8 mouse cellular contexts compared by ENCODE assay signal in the genomic region with DNA sequence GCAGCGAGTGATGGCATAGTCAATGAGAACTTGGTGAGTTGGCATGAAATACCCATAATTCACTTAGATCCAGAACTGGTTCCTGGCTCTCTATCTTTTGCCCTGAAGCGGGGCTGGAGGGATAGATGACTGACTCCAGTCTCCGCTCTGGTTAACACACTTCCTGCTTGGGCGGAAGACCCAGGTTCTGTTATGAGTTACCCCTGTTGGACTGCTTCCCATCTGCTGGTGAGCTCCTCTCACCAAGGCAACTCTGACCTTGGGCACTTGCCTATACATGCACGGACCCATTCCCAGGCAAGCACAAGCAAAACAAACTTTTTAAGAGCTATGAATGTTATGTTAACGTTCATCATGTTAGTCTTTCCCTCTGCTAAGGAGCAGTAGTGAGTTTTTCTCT. TPM values are rescaled to one million over a fixed set of nuclear protein-coding genes. Genes with fewer than 3 reads are reported as not detected.
DNase-seq lines count a peak whose midpoint lies in the region; ATAC-seq and TF ChIP-seq lines count a peak whose summit lies in the region.

No protein-coding gene starts in this region.

- no peaks in the 10 kb centered on the region for H3K9me3 ChIP-seq in heart, embryonic 12.5 days (replicated peaks)
- H3K9me3 ChIP-seq in CH12.LX (replicated peaks; ENCODE audit: low read length), result no peaks in the 10 kb centered on the region
- H3K9me3 ChIP-seq in forebrain, embryonic 12.5 days, result no peaks in the 10 kb centered on the region
- H3K9me3 ChIP-seq in liver, postnatal 0 days (ENCODE audit: low read length), result no peaks in the 10 kb centered on the region

- TF ChIP-seq EP300 in CH12.LX (IDR thresholded peaks at IDR 0.05; ENCODE audit: low read length), result peak; percentile 44
- no peak for TF ChIP-seq EP300 in liver, postnatal 0 days (IDR thresholded peaks at IDR 0.05; ENCODE audit: low read depth)

- no peak for TF ChIP-seq CTCF in CH12.LX (conservative IDR thresholded peaks at IDR 0.05 in 1 of 2, IDR thresholded peaks at IDR 0.05 in 1 of 2; ENCODE audit: low read depth in 2 of 2, low read length in 2 of 2)
- TF ChIP-seq CTCF in liver, postnatal 0 days (IDR thresholded peaks at IDR 0.05; ENCODE audit: low read depth), result no peak

- H3K36me3 ChIP-seq in heart, embryonic 12.5 days, result peaks cover 37% of the 10 kb centered on the region
- H3K36me3 ChIP-seq in CH12.LX (replicated peaks in 1 of 2; ENCODE audit: control insufficient read depth in 1 of 2, insufficient read depth in 1 of 2, low read length in 1 of 2), result peaks cover 28 to 50% of the 10 kb centered on the region in 2 experiments
- H3K36me3 ChIP-seq in forebrain, embryonic 12.5 days (replicated peaks), result peaks cover 37% of the 10 kb centered on the region
- H3K36me3 ChIP-seq in liver, postnatal 0 days (replicated peaks; ENCODE audit: insufficient read depth, low read length), result peaks cover 38% of the 10 kb centered on the region

- no peak for TF ChIP-seq RAD21 in CH12.LX (IDR thresholded peaks at IDR 0.05; ENCODE audit: low read depth, low read length)

- H3K4me3 ChIP-seq in heart, embryonic 12.5 days, result peak overlapping the region; percentile 81
- peak overlapping the region; percentile 72 to 86 (median 77) for H3K4me3 ChIP-seq in CH12.LX (replicated peaks in 1 of 3; ENCODE audit: low read depth in 2 of 3, low read length in 2 of 3, poor library complexity in 1 of 3)
- peak overlapping the region; percentile 82 for H3K4me3 ChIP-seq in forebrain, embryonic 12.5 days (replicated peaks)
- H3K4me3 ChIP-seq in liver, postnatal 0 days (ENCODE audit: low read depth, low read length), result peak overlapping the region; percentile 98

- 30% methylated on average over 6 of the region's 6 CpGs for WGBS in heart, embryonic 12.5 days
- WGBS in forebrain, embryonic 12.5 days, result 30% methylated on average over 6 of the region's 6 CpGs
- 11% methylated on average over 6 of the region's 6 CpGs for WGBS in liver, postnatal 0 days (ENCODE audit: insufficient replicate concordance)

- in situ Hi-C loops in CH12.LX (cut with MboI; ENCODE audit: low pct_ligation_motif_present, low pct_unique_long_range_greater_than_20kb, low sequenced_read_pairs), result no loop called here

- H3K27me3 ChIP-seq in heart, embryonic 12.5 days (replicated peaks), result no peaks in the 10 kb centered on the region
- no peaks in the 10 kb centered on the region for H3K27me3 ChIP-seq in CH12.LX (replicated peaks)
- no peaks in the 10 kb centered on the region for H3K27me3 ChIP-seq in forebrain, embryonic 12.5 days
- no peaks in the 10 kb centered on the region for H3K27me3 ChIP-seq in liver, postnatal 0 days (ENCODE audit: insufficient read depth, low read length)

- no peak for DNase-seq in heart, adult 18-20 months
- peak; percentile 78 for DNase-seq in CH12.LX (ENCODE audit: extremely low read depth)
- DNase-seq in liver, postnatal 0 days, result no peak
- peak; percentile 47 for DNase-seq in thymus, postnatal 14 days
- DNase-seq in lung, postnatal 10 days, result no peak
- no peak for DNase-seq in left cerebral cortex, adult 11 months (ENCODE audit: low spot score)

- H3K4me2 ChIP-seq in heart, embryonic 12.5 days, result peak overlapping the region; percentile 84
- peak overlapping the region; percentile 52 for H3K4me2 ChIP-seq in CH12.LX (ENCODE audit: insufficient read depth, low read depth, poor library complexity, severe bottlenecking)
- peak overlapping the region; percentile 71 for H3K4me2 ChIP-seq in forebrain, embryonic 12.5 days
- H3K4me2 ChIP-seq in liver, postnatal 0 days (ENCODE audit: low read depth, low read length), result peak overlapping the region; percentile 94

- peaks cover 39% of the 10 kb centered on the region for H3K4me1 ChIP-seq in heart, embryonic 12.5 days (replicated peaks)
- H3K4me1 ChIP-seq in CH12.LX (ENCODE audit: control insufficient read depth in 1 of 2, insufficient read depth in 2 of 2), result peaks cover 6 to 49% of the 10 kb centered on the region in 2 experiments
- peaks cover 54% of the 10 kb centered on the region for H3K4me1 ChIP-seq in forebrain, embryonic 12.5 days
- peaks cover 42% of the 10 kb centered on the region for H3K4me1 ChIP-seq in liver, postnatal 0 days (ENCODE audit: insufficient read depth)

- dilution Hi-C loops in CH12.LX (cut with MboI; ENCODE audit: extremely low pct_ligation_motif_present, extremely low pct_unique_long_range_greater_than_20kb, low sequenced_read_pairs), result no loop called here

- peak overlapping the region; percentile 19; the same call in 1 of the 2 replicates for H3K27ac ChIP-seq in heart, embryonic 12.5 days (ENCODE audit: poor library complexity, severe bottlenecking)
- peak overlapping the region; percentile 39; the same call in 1 of the 2 replicates for H3K27ac ChIP-seq in CH12.LX (ENCODE audit: insufficient read depth, low read depth)
- H3K27ac ChIP-seq in forebrain, embryonic 12.5 days, result peak overlapping the region; percentile 79
- H3K27ac ChIP-seq in liver, postnatal 0 days (ENCODE audit: low read depth), result peak overlapping the region; percentile 80

- H3K79me2 ChIP-seq in CH12.LX (replicated peaks; ENCODE audit: control insufficient read depth, extremely low read depth, insufficient read depth, poor library complexity, severe bottlenecking), result peaks cover 28% of the 10 kb centered on the region

- peak; percentile 37; the same call in 1 of the 2 replicates for TF ChIP-seq POLR2A in CH12.LX (IDR thresholded peaks at IDR 0.05; ENCODE audit: low read depth, low read length)

- no peak for ATAC-seq in heart, embryonic 12.5 days (ENCODE audit: insufficient number of reproducible peaks, low FRiP score)
- no peak for ATAC-seq in forebrain, embryonic 12.5 days (ENCODE audit: low FRiP score)
- ATAC-seq in liver, postnatal 0 days, result no peak

- H3K9ac ChIP-seq in heart, embryonic 12.5 days, result peak overlapping the region; percentile 79
- peak overlapping the region; percentile 71 for H3K9ac ChIP-seq in CH12.LX (ENCODE audit: insufficient read depth, low read depth)
- peak overlapping the region; percentile 89 for H3K9ac ChIP-seq in forebrain, embryonic 12.5 days
- peak overlapping the region; percentile 91 for H3K9ac ChIP-seq in liver, postnatal 0 days (replicated peaks)

TF ChIP-seq in CH12.LX, 34 proteins besides CTCF, POLR2A, EP300 and RAD21 (continues in another document):
- TF ChIP-seq ELF1 (IDR thresholded peaks at IDR 0.05; ENCODE audit: low read depth, low read length) (peak; percentile 79), JUN (IDR thresholded peaks at IDR 0.05; ENCODE audit: insufficient read depth, low read depth, low read length) (peak; percentile 63), RCOR1 (conservative IDR thresholded peaks at IDR 0.05; ENCODE audit: low read depth, low read length) (no peak), ZMIZ1 (IDR thresholded peaks at IDR 0.05; ENCODE audit: low read depth, low read length) (no peak), CHD2 (IDR thresholded peaks at IDR 0.05; ENCODE audit: low read length) (no peak), PAX5 (IDR thresholded peaks at IDR 0.05; ENCODE audit: low read length) (no peak), CHD1 (IDR thresholded peaks at IDR 0.05; ENCODE audit: low read depth, low read length) (no peak; the same call in 1 of the 2 replicates), NELFE (IDR thresholded peaks at IDR 0.05; ENCODE audit: low read depth, low read length) (no peak), ZC3H11A (IDR thresholded peaks at IDR 0.05; ENCODE audit: low read depth, low read length) (no peak), JUND (conservative IDR thresholded peaks at IDR 0.05; ENCODE audit: low read depth, low read length) (peak; percentile 68; the same call in 1 of the 2 replicates), UBTF (IDR thresholded peaks at IDR 0.05; ENCODE audit: low read depth, low read length) (no peak; the same call in 1 of the 2 replicates), USF1 (IDR thresholded peaks at IDR 0.05; ENCODE audit: low read depth, low read length) (no peak), BHLHE40 (IDR thresholded peaks at IDR 0.05; ENCODE audit: low read depth, low read length) (no peak), POLR2AphosphoS2 (IDR thresholded peaks at IDR 0.05; ENCODE audit: low read depth, low read length) (no peak), ZNF384 (IDR thresholded peaks at IDR 0.05; ENCODE audit: low read depth, low read length) (no peak), NRF1 (IDR thresholded peaks at IDR 0.05; ENCODE audit: low read depth, low read length) (no peak), MEF2A (IDR thresholded peaks at IDR 0.05; ENCODE audit: borderline replicate concordance, low read depth, low read length) (no peak), SIN3A (IDR thresholded peaks at IDR 0.05; ENCODE audit: low read length) (peak; percentile 61), MAX (IDR thresholded peaks at IDR 0.05; ENCODE audit: low read length) (no peak), MAZ (IDR thresholded peaks at IDR 0.05; ENCODE audit: low read depth, low read length) (no peak), MAFK (IDR thresholded peaks at IDR 0.05; ENCODE audit: insufficient replicate concordance, low read length) (no peak)

RNA-seq across cellular contexts. Expression of gene Rrm2, which starts 1.4 kb away (rescaled TPM):
- polyA plus RNA-seq in heart, embryonic 12.5 days (2016; fragmentation: Nextera tagmentation; extraction: Ambion mirVana), result 280 and 281 TPM in 2 replicates
- 1 to 10 TPM; 2.0 to 3.4 TPM for total RNA-seq in heart, adult 18-20 months (2021)
- total RNA-seq in CH12.LX (2012; rRNA removed) (89.0 and 138 TPM in 2 replicates), CH12.LX (2014; rRNA removed) (180 and 187 TPM in 2 replicates)
- polyA plus RNA-seq in CH12.LX (2012; ENCODE audit: insufficient read length, low read depth), result 202 and 214 TPM in 2 replicates
- 525 and 536 TPM in 2 replicates for polyA plus RNA-seq in forebrain, embryonic 12.5 days (2016; fragmentation: Nextera tagmentation; extraction: Ambion mirVana)
- polyA plus RNA-seq in liver, postnatal 0 days (2015; fragmentation: Nextera tagmentation; extraction: Ambion mirVana), result 235 and 276 TPM in 2 replicates

RNA-seq across cellular contexts. Expression of gene Cys1, which starts 27.8 kb away (rescaled TPM):
- polyA plus RNA-seq in heart, embryonic 12.5 days (2016; fragmentation: Nextera tagmentation; extraction: Ambion mirVana), result 0.76 and 1.0 TPM in 2 replicates
- total RNA-seq in heart, adult 18-20 months (2021), result 1 to 10 TPM; 3.3 to 3.9 TPM
- total RNA-seq in CH12.LX (2012; rRNA removed) (not detected in 2 replicates), CH12.LX (2014; rRNA removed) (not detected in 2 replicates)
- polyA plus RNA-seq in CH12.LX (2012; ENCODE audit: insufficient read length, low read depth), result not detected in 2 replicates
- 1.0 and 1.1 TPM in 2 replicates for polyA plus RNA-seq in forebrain, embryonic 12.5 days (2016; fragmentation: Nextera tagmentation; extraction: Ambion mirVana)
- polyA plus RNA-seq in liver, postnatal 0 days (2015; fragmentation: Nextera tagmentation; extraction: Ambion mirVana), result 0.31 and 0.50 TPM in 2 replicates

RNA-seq across cellular contexts. Expression of gene Klf11, which starts 58.3 kb away (rescaled TPM):
- 20.6 and 21.6 TPM in 2 replicates for polyA plus RNA-seq in heart, embryonic 12.5 days (2016; fragmentation: Nextera tagmentation; extraction: Ambion mirVana)
- total RNA-seq in heart, adult 18-20 months (2021), result 10 to 100 TPM; 11.6 to 12.4 TPM
- 3.6 and 7.3 TPM in 2 replicates for total RNA-seq in CH12.LX (2012; rRNA removed)
- 7.2 and 8.0 TPM in 2 replicates for total RNA-seq in CH12.LX (2014; rRNA removed)
- 7.5 and 9.2 TPM in 2 replicates for polyA plus RNA-seq in CH12.LX (2012; ENCODE audit: insufficient read length, low read depth)
- polyA plus RNA-seq in forebrain, embryonic 12.5 days (2016; fragmentation: Nextera tagmentation; extraction: Ambion mirVana), result 15.4 and 15.5 TPM in 2 replicates
- polyA plus RNA-seq in liver, postnatal 0 days (2015; fragmentation: Nextera tagmentation; extraction: Ambion mirVana), result 4.0 and 5.3 TPM in 2 replicates

Comparison
In these comparisons a context has a peak if more than half of its experiments do, and no peak if none do; other contexts are left out.
1. H3K27ac ChIP-seq: peak in every context shown above with its lines; median percentile 80 in liver, postnatal 0 days; 79 in forebrain, embryonic 12.5 days; 39 in CH12.LX; 19 in heart, embryonic 12.5 days.
2. DNase-seq: peak in CH12.LX (single experiment) and thymus, postnatal 14 days (single experiment); none in heart, adult 18-20 months (0 of 2), liver, postnatal 0 days (single experiment), lung, postnatal 10 days (single experiment) and left cerebral cortex, adult 11 months (single experiment).
3. Peak in every context shown above with its lines, with median percentiles within 50 percentile points of each other: H3K4me2 ChIP-seq, H3K4me3 ChIP-seq and H3K9ac ChIP-seq.